Mouse (Mus musculus) MEL (cell line): ENCODE results near the gene Eif4e1b. TPM values are rescaled to one million over a fixed set of nuclear protein-coding genes. Genes with fewer than 3 reads are reported as not detected.

Experiments used
- DNase-seq: peaks from one replicate; pipeline ENCODE4 v3.0.0; 2011; ENCODE audit warnings: low read depth, low spot score
- H3K27ac ChIP-seq: 2 replicates; pipeline ENCODE4 v1.5.1; 2012; ENCODE audit warnings: low read depth, mild to moderate bottlenecking, control low read depth, low read length, moderate library complexity; ENCODE audit not compliant: control insufficient read depth
- H3K27me3 ChIP-seq, 2 experiments: fragments of 150-350 bp in 1 of 2; sonication (generic) in 1 of 2; 2 replicates each; pipeline ENCODE4 v1.6.1; 2012; ENCODE audit warnings: low read length in 2 of 2, mild to moderate bottlenecking in 2 of 2, improper control_type of control experiment in 1 of 2, moderate library complexity in 1 of 2; ENCODE audit not compliant: insufficient read depth in 2 of 2, control insufficient read depth in 1 of 2
- H3K36me3 ChIP-seq, 2 experiments: 2 replicates each; pipeline ENCODE4 v1.6.1; 2012 to 2014; ENCODE audit warnings: low read length in 2 of 2, improper control_type of control experiment in 1 of 2, inconsistent platforms in 1 of 2, mild to moderate bottlenecking in 1 of 2; ENCODE audit not compliant: insufficient read depth in 2 of 2, control insufficient read depth in 1 of 2
- H3K4me1 ChIP-seq, 2 experiments: fragments of 150-350 bp in 1 of 2; sonication (generic) in 1 of 2; 2 replicates each; pipeline ENCODE4 v1.6.1; 2012; ENCODE audit warnings: low read length in 2 of 2, improper control_type of control experiment in 1 of 2, mild to moderate bottlenecking in 1 of 2; ENCODE audit not compliant: insufficient read depth in 2 of 2, control insufficient read depth in 1 of 2
- H3K4me3 ChIP-seq, 2 experiments: fragments of 150-350 bp in 1 of 2; sonication (generic) in 1 of 2; 2 replicates each; pipeline ENCODE4 v1.5.1; 2012; ENCODE audit warnings: low read depth in 2 of 2, low read length in 2 of 2, mild to moderate bottlenecking in 2 of 2, moderate library complexity in 2 of 2, control low read depth in 1 of 2, improper control_type of control experiment in 1 of 2; ENCODE audit not compliant: control insufficient read depth in 1 of 2, insufficient read depth in 1 of 2
- H3K79me2 ChIP-seq: 2 replicates; pipeline ENCODE4 v1.6.1; 2012; ENCODE audit warnings: mild to moderate bottlenecking, low read length, moderate library complexity; ENCODE audit not compliant: control insufficient read depth, poor library complexity, insufficient read depth
- H3K9ac ChIP-seq: 2 replicates; pipeline ENCODE4 v1.6.1; 2012; ENCODE audit warnings: low read depth, mild to moderate bottlenecking, control low read depth, low read length, moderate library complexity; ENCODE audit not compliant: control insufficient read depth, poor library complexity, severe bottlenecking
- H3K9me3 ChIP-seq: fragments of 150-350 bp; sonication (generic); replicated peaks from 2 replicates; pipeline ENCODE4 v1.6.1; 2012; ENCODE audit warnings: mild to moderate bottlenecking, low read length, improper control_type of control experiment, moderate library complexity; ENCODE audit not compliant: insufficient read depth
- BHLHE40 ChIP-seq: IDR thresholded peaks from 2 replicates; pipeline ENCODE4 v1.6.1; 2012; ENCODE audit warnings: low read depth, mild to moderate bottlenecking, inconsistent platforms, low read length, improper control_type of control experiment, borderline replicate concordance
- CHD2 ChIP-seq: IDR thresholded peaks from 2 replicates; pipeline ENCODE4 v1.6.1; 2011; ENCODE audit warnings: low read length, improper control_type of control experiment
- CTCF ChIP-seq, 3 experiments: IDR thresholded peaks in 2 of 3; conservative IDR thresholded peaks in 1 of 3; 2 replicates each; pipeline ENCODE4 v1.5.1; 2011 to 2012; ENCODE audit warnings: low read length in 3 of 3, low read depth in 2 of 3, mild to moderate bottlenecking in 2 of 3, improper control_type of control experiment in 1 of 3, inconsistent platforms in 1 of 3, mixed read lengths in 1 of 3, moderate library complexity in 1 of 3; ENCODE audit not compliant: control insufficient read depth in 1 of 3, insufficient read depth in 1 of 3, poor library complexity in 1 of 3, severe bottlenecking in 1 of 3
- ELF1 ChIP-seq: IDR thresholded peaks from 2 replicates; pipeline ENCODE4 v1.6.1; 2014; ENCODE audit warnings: low read depth, mild to moderate bottlenecking, inconsistent platforms, low read length, improper control_type of control experiment, moderate library complexity
- EP300 ChIP-seq, 2 experiments: IDR thresholded peaks; 2 replicates each; pipeline ENCODE4 v1.6.1; 2011; ENCODE audit warnings: improper control_type of control experiment in 2 of 2, low read length in 2 of 2, low read depth in 1 of 2, mild to moderate bottlenecking in 1 of 2
- ETS1 ChIP-seq: IDR thresholded peaks from 2 replicates; pipeline ENCODE4 v1.6.1; 2012; ENCODE audit warnings: low read depth, mild to moderate bottlenecking, inconsistent platforms, low read length, improper control_type of control experiment, moderate library complexity
- GABPA ChIP-seq: IDR thresholded peaks from 2 replicates; pipeline ENCODE4 v1.6.1; 2012; ENCODE audit warnings: low read depth, mild to moderate bottlenecking, inconsistent platforms, low read length, improper control_type of control experiment, moderate library complexity
- MAX ChIP-seq: IDR thresholded peaks from 2 replicates; pipeline ENCODE4 v1.6.1; 2011; ENCODE audit warnings: low read length, improper control_type of control experiment
- MAZ ChIP-seq: IDR thresholded peaks from 2 replicates; pipeline ENCODE4 v1.6.1; 2012; ENCODE audit warnings: low read depth, mild to moderate bottlenecking, inconsistent platforms, low read length, improper control_type of control experiment
- MEF2A ChIP-seq: IDR thresholded peaks from 2 replicates; pipeline ENCODE4 v1.6.1; 2014; ENCODE audit warnings: low read depth, mild to moderate bottlenecking, inconsistent platforms, low read length, improper control_type of control experiment; ENCODE audit not compliant: poor library complexity, insufficient replicate concordance, severe bottlenecking; ENCODE audit errors: extremely low read depth
- NELFE ChIP-seq: IDR thresholded peaks from 2 replicates; pipeline ENCODE4 v1.6.1; 2011; ENCODE audit warnings: low read depth, low read length, improper control_type of control experiment
- NRF1 ChIP-seq: IDR thresholded peaks from 2 replicates; pipeline ENCODE4 v1.6.1; 2014; ENCODE audit warnings: low read depth, mild to moderate bottlenecking, inconsistent platforms, low read length, improper control_type of control experiment, moderate library complexity; ENCODE audit not compliant: poor library complexity, insufficient read depth, severe bottlenecking
- POLR2A ChIP-seq, 2 experiments: IDR thresholded peaks; 2 replicates each; pipeline ENCODE4 v1.6.1; 2011 to 2012; ENCODE audit warnings: low read length in 2 of 2, mild to moderate bottlenecking in 2 of 2, control low read depth in 1 of 2, improper control_type of control experiment in 1 of 2, low read depth in 1 of 2, moderate library complexity in 1 of 2; ENCODE audit not compliant: control insufficient read depth in 1 of 2, insufficient read depth in 1 of 2, poor library complexity in 1 of 2
- POLR2AphosphoS2 ChIP-seq: IDR thresholded peaks from 2 replicates; pipeline ENCODE4 v1.6.1; 2011; ENCODE audit warnings: low read length, improper control_type of control experiment
- POLR2AphosphoS5 ChIP-seq: IDR thresholded peaks from 2 replicates; pipeline ENCODE4 v1.6.1; 2012; ENCODE audit warnings: low read depth, borderline replicate concordance, mild to moderate bottlenecking, inconsistent platforms, low read length, moderate library complexity, mixed read lengths
- RAD21 ChIP-seq: IDR thresholded peaks from 2 replicates; pipeline ENCODE4 v1.6.1; 2011; ENCODE audit warnings: mild to moderate bottlenecking, low read depth, low read length, improper control_type of control experiment
- RCOR1 ChIP-seq: IDR thresholded peaks from 2 replicates; pipeline ENCODE4 v1.6.1; 2012; ENCODE audit warnings: low read depth, mild to moderate bottlenecking, inconsistent platforms, low read length, improper control_type of control experiment
- SIN3A ChIP-seq: IDR thresholded peaks from 2 replicates; pipeline ENCODE4 v1.6.1; 2012; ENCODE audit warnings: low read length, improper control_type of control experiment, inconsistent platforms
- TAL1 ChIP-seq: IDR thresholded peaks from 2 replicates; pipeline ENCODE4 v1.6.1; 2012; ENCODE audit warnings: mild to moderate bottlenecking, inconsistent platforms, low read length, moderate library complexity, mixed read lengths
- TBP ChIP-seq: IDR thresholded peaks from 2 replicates; pipeline ENCODE4 v1.8.0; 2011; ENCODE audit warnings: low read depth, low read length, improper control_type of control experiment
- TCF12 ChIP-seq: IDR thresholded peaks from 2 replicates; pipeline ENCODE4 v1.6.1; 2014; ENCODE audit warnings: low read depth, mild to moderate bottlenecking, inconsistent platforms, low read length, improper control_type of control experiment, moderate library complexity
- ZMIZ1 ChIP-seq: IDR thresholded peaks from 2 replicates; pipeline ENCODE4 v1.6.1; 2012; ENCODE audit warnings: low read depth, mild to moderate bottlenecking, inconsistent platforms, low read length, improper control_type of control experiment, moderate library complexity
- polyA plus RNA-seq, 2 experiments: library from polyadenylated mRNA; stranded (reverse) in 1 of 2; unstranded in 1 of 2; fragments of >175 nt in 1 of 2; fragments of >200 nt in 1 of 2; gene quantifications; 2 replicates each; pipeline versions ENCODE4 v1.2.1 to v1.2.4; 2012; ENCODE audit warnings: low replicate concordance in 2 of 2, low read depth in 1 of 2; ENCODE audit not compliant: insufficient read length in 2 of 2, insufficient read depth in 1 of 2, missing spikeins in 1 of 2
- total RNA-seq: library from RNA; depleted of rRNA; stranded (reverse); fragments of 300-350 nt; gene quantifications from 2 replicates; pipeline ENCODE4 v1.2.3, GENCODE M21; 2012

Gene Eif4e1b
- total and polyA plus RNA-seq, 3 experiments = not detected

- Histone ChIP-seq H3K9me3 (no peaks in the 10 kb centered on the region), H3K27me3 (no peaks in the 10 kb centered on the region), H3K4me3 (no peak overlapping the region), H3K79me2 (no peaks in the 10 kb centered on the region), H3K9ac (no peak overlapping the region), H3K4me1 (no peaks in the 10 kb centered on the region), H3K27ac (no peak overlapping the region), H3K36me3 (no peaks in the 10 kb centered on the region)
- peak; percentile 9 for DNase-seq
- no peak for TF ChIP-seq ZMIZ1
- TF ChIP-seq POLR2AphosphoS5 = no peak
- TF ChIP-seq ETS1 = no peak
- TF ChIP-seq NRF1 = no peak
- TF ChIP-seq CTCF (IDR thresholded peaks at IDR 0.05 in 2 of 3, conservative IDR thresholded peaks at IDR 0.05 in 1 of 3; ENCODE audit: control insufficient read depth in 1 of 3, insufficient read depth in 1 of 3, low read depth in 2 of 3, low read length in 3 of 3, poor library complexity in 1 of 3, severe bottlenecking in 1 of 3) = no peak
- TF ChIP-seq MAZ = no peak
- TF ChIP-seq TAL1 = no peak; the same call in 1 of the 2 replicates
- TF ChIP-seq POLR2A (IDR thresholded peaks at IDR 0.05; ENCODE audit: control insufficient read depth in 1 of 2, insufficient read depth in 1 of 2, low read depth in 1 of 2, low read length in 2 of 2, poor library complexity in 1 of 2) = no peak
- no peak for TF ChIP-seq GABPA
- TF ChIP-seq TBP = no peak
- TF ChIP-seq NELFE = no peak
- TF ChIP-seq EP300 (IDR thresholded peaks at IDR 0.05; ENCODE audit: low read depth in 1 of 2, low read length in 2 of 2) = no peak
- TF ChIP-seq RCOR1 = no peak
- TF ChIP-seq MAX = no peak
Measured at GRCm38 (mm10) chr13:54821931-54822330, 38.1 kb downstream of the Eif4e1b start.

GRCm38 (mm10) chr13:54824111-54824931 is 40.5 kb downstream of the Eif4e1b start:
- H3K4me1 ChIP-seq = no peaks in the 10 kb centered on the region
- no peaks in the 10 kb centered on the region for H3K36me3 ChIP-seq
- H3K4me3 ChIP-seq = no peak overlapping the region
- H3K79me2 ChIP-seq = no peaks in the 10 kb centered on the region
- DNase-seq = no peak
- H3K9me3 ChIP-seq = no peaks in the 10 kb centered on the region
- no peak overlapping the region for H3K27ac ChIP-seq
- TF ChIP-seq MAZ = no peak
- TF ChIP-seq RAD21 = no peak
- no peak for TF ChIP-seq POLR2AphosphoS2
- no peak for TF ChIP-seq BHLHE40
- TF ChIP-seq CTCF (IDR thresholded peaks at IDR 0.05 in 2 of 3, conservative IDR thresholded peaks at IDR 0.05 in 1 of 3; ENCODE audit: control insufficient read depth in 1 of 3, insufficient read depth in 1 of 3, low read depth in 2 of 3, low read length in 3 of 3, poor library complexity in 1 of 3, severe bottlenecking in 1 of 3) = no peak
- TF ChIP-seq SIN3A = no peak
- TF ChIP-seq TCF12 = no peak
- no peak for TF ChIP-seq CHD2
- TF ChIP-seq ETS1 = no peak
- no peak for TF ChIP-seq POLR2AphosphoS5
- no peak for TF ChIP-seq NELFE
- no peak for TF ChIP-seq ELF1
- TF ChIP-seq MEF2A = no peak
- no peaks in the 10 kb centered on the region for H3K27me3 ChIP-seq
- H3K9ac ChIP-seq = no peak overlapping the region
